Mouse (Mus musculus) myocyte (in vitro differentiated cells): ENCODE measurements around the gene Zfp655. TPM values are rescaled to one million over a fixed set of nuclear protein-coding genes. Genes with fewer than 3 reads are reported as not detected.
"Not testable (repeated sequence)": the region's sequence is repeated elsewhere in the genome, so short reads cannot be mapped to it uniquely, and the experiment has no call there.

Experiments
- H3K27me3 ChIP-seq: one replicate; pipeline ENCODE4 v1.6.1; 2011; ENCODE audit not compliant: control insufficient read depth, insufficient read depth, insufficient read length
- H3K36me3 ChIP-seq: one replicate; pipeline ENCODE4 v1.6.1; 2011; ENCODE audit not compliant: control insufficient read depth, insufficient read depth
- H3K4me2 ChIP-seq: one replicate; pipeline ENCODE4 v1.6.1; 2011; ENCODE audit warnings: low read depth, control low read depth
- H3K4me3 ChIP-seq: one replicate; pipeline ENCODE4 v1.5.1; 2011; ENCODE audit warnings: mild to moderate bottlenecking, control low read depth, moderate library complexity
- H3K79me2 ChIP-seq: one replicate; pipeline ENCODE4 v1.6.1; 2011; ENCODE audit not compliant: control insufficient read depth, insufficient read depth
- H3ac ChIP-seq: one replicate; pipeline ENCODE4 v1.6.1; 2011; ENCODE audit not compliant: control insufficient read depth, insufficient read length
- CEBPB ChIP-seq: IDR thresholded peaks from 2 replicates; pipeline ENCODE4 v1.6.1; 2011; ENCODE audit warnings: mild to moderate bottlenecking, moderate library complexity; ENCODE audit not compliant: poor library complexity, insufficient read depth, severe bottlenecking
- E2F4 ChIP-seq: IDR thresholded peaks from one replicate; pipeline ENCODE4 v1.6.1; 2011; ENCODE audit warnings: mild to moderate bottlenecking, control low read depth, moderate library complexity; ENCODE audit not compliant: insufficient read depth
- MAX ChIP-seq: IDR thresholded peaks from one replicate; pipeline ENCODE4 v1.6.1; 2011; ENCODE audit warnings: low read depth, mild to moderate bottlenecking, control low read depth
- MYOD1 ChIP-seq, 3 experiments: IDR thresholded peaks; one replicate each; pipeline ENCODE4 v1.6.1; 2011; ENCODE audit warnings: control low read depth in 2 of 3, low read depth in 2 of 3, mild to moderate bottlenecking in 2 of 3, moderate library complexity in 1 of 3; ENCODE audit not compliant: insufficient read length in 2 of 3, control insufficient read depth in 1 of 3
- MYOG ChIP-seq, 3 experiments: IDR thresholded peaks; one replicate each; pipeline ENCODE4 v1.6.1; 2011; ENCODE audit warnings: control low read depth in 2 of 3, low read depth in 2 of 3, mild to moderate bottlenecking in 2 of 3; ENCODE audit not compliant: insufficient read length in 2 of 3, control insufficient read depth in 1 of 3, insufficient read depth in 1 of 3
- POLR2A ChIP-seq: IDR thresholded peaks from one replicate; pipeline ENCODE4 v1.6.1; 2011; ENCODE audit warnings: low read depth, mild to moderate bottlenecking, control low read depth, moderate library complexity; ENCODE audit not compliant: insufficient read length
- POLR2AphosphoS2 ChIP-seq: IDR thresholded peaks from one replicate; pipeline ENCODE4 v1.6.1; 2011; ENCODE audit warnings: low read depth, control low read depth; ENCODE audit not compliant: insufficient read length
- REST ChIP-seq: IDR thresholded peaks from one replicate; pipeline ENCODE4 v1.6.1; 2011; ENCODE audit warnings: mild to moderate bottlenecking, control low read depth, moderate library complexity; ENCODE audit not compliant: insufficient read depth, insufficient read length
- SRF ChIP-seq: IDR thresholded peaks from one replicate; pipeline ENCODE4 v1.6.1; 2011; ENCODE audit warnings: low read depth; ENCODE audit not compliant: control insufficient read depth, insufficient read length
- TCF12 ChIP-seq: IDR thresholded peaks from one replicate; pipeline ENCODE4 v1.6.1; 2011; ENCODE audit warnings: mild to moderate bottlenecking, control low read depth; ENCODE audit not compliant: poor library complexity, insufficient read depth, severe bottlenecking
- TCF3 ChIP-seq: IDR thresholded peaks from one replicate; pipeline ENCODE4 v1.6.1; 2011; ENCODE audit warnings: low read depth, control low read depth; ENCODE audit not compliant: insufficient read length
- USF1 ChIP-seq: IDR thresholded peaks from one replicate; pipeline ENCODE4 v1.6.1; 2011; ENCODE audit warnings: low read depth, mild to moderate bottlenecking, control low read depth, moderate library complexity
- polyA plus RNA-seq: library from polyadenylated mRNA; unstranded; fragments of >200 nt; fragmentation: generic; extraction: Trizol; gene quantifications from one replicate; pipeline ENCODE4 v1.2.1, GENCODE M21; 2012; ENCODE audit warnings: missing spikeins

Zfp655 gene
- polyA plus RNA-seq, 1 experiment: 11.5 TPM

GRCm38 (mm10) chr5:145205041-145205440 is 26.5 kb upstream of the Zfp655 start:
- TF ChIP-seq TCF12: no peak
- TF ChIP-seq MYOG (IDR thresholded peaks at IDR 0.05; ENCODE audit: control insufficient read depth in 1 of 3, insufficient read depth in 1 of 3, insufficient read length in 2 of 3, low read depth in 2 of 3): no peak
- no peak for TF ChIP-seq MAX
- peaks cover 6% of the 10 kb centered on the region for H3K79me2 ChIP-seq
- H3K4me2 ChIP-seq: peak overlapping the region; percentile 91
- H3ac ChIP-seq: peak overlapping the region; percentile 34
- peaks cover 4% of the 10 kb centered on the region for H3K36me3 ChIP-seq
- H3K27me3 ChIP-seq: no peaks in the 10 kb centered on the region
- peak overlapping the region; percentile 44 for H3K4me3 ChIP-seq

DNA sequence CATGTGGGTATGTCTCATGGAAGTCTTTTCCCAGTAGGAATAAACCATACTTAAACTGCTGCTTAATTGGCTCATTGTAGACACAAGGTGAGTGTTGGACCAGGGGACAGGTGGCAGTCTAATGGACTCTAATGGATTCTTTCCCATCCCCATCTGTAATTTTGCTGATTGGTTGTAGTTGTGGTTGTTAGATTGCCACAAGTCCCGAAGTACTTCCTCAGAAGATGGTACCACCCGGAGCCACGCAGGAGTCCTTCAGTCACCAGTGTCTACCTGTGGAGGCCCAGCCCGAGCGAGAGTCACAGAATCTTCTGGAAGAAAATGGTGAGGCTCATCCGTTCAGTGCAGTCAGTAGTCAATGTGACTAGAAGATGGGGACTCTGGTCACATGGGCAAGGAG is 24.1 kb upstream of the Zfp655 start:
- H3K36me3 ChIP-seq: peaks cover 4% of the 10 kb centered on the region

GRCm38 (mm10) chr5:145207954-145208353 is 23.6 kb upstream of the Zfp655 start:
- Histone ChIP-seq H3ac (no peak overlapping the region), H3K36me3 (peaks cover 4% of the 10 kb centered on the region), H3K27me3 (no peaks in the 10 kb centered on the region), H3K4me2 (no peak overlapping the region), H3K4me3 (no peak overlapping the region), H3K79me2 (peaks cover 6% of the 10 kb centered on the region)
- TF ChIP-seq SRF (no peak), CEBPB (no peak), REST (no peak), MAX (no peak), E2F4 (no peak), TCF3 (no peak), TCF12 (no peak), MYOD1 (IDR thresholded peaks at IDR 0.05; ENCODE audit: control insufficient read depth in 1 of 3, insufficient read length in 2 of 3, low read depth in 2 of 3) (no peak)

More for the DNA sequence above, 24.1 kb upstream of the Zfp655 start:
- Histone ChIP-seq H3K4me3 (no peak overlapping the region), H3ac (no peak overlapping the region), H3K27me3 (no peaks in the 10 kb centered on the region), H3K4me2 (no peak overlapping the region), H3K79me2 (peaks cover 6% of the 10 kb centered on the region)
- TF ChIP-seq POLR2AphosphoS2 (no peak), REST (no peak), MAX (no peak), MYOG (IDR thresholded peaks at IDR 0.05; ENCODE audit: control insufficient read depth in 1 of 3, insufficient read depth in 1 of 3, insufficient read length in 2 of 3, low read depth in 2 of 3) (no peak), TCF12 (no peak), CEBPB (no peak), SRF (no peak)

DNA sequence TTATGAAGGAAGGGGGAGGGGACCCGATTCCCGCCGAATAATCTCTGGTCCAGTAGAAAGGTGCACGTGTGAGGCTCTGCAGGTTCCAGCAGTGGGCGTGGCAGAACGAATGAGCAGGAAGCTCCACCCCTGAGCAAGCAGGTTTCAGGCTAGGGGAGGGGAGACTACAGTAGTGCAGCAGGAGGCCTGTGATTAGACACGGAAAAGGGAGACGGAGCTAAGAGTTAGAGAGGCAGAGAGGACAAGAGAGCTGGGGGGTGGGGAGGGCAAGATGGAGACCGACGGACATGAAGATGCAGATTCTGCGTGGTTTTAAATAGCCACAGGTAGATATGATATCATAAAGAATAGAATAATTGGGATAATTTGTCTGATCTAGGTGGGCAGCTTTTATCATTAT is 23.1 kb upstream of the Zfp655 start:
- not testable (repeated sequence) for H3K36me3 ChIP-seq

GRCm38 (mm10) chr5:145211340-145211739 is 20.2 kb upstream of the Zfp655 start:
- peaks cover 7% of the 10 kb centered on the region for H3K36me3 ChIP-seq
- no peaks in the 10 kb centered on the region for H3K79me2 ChIP-seq
- TF ChIP-seq POLR2A (no peak), USF1 (no peak), SRF (no peak), E2F4 (no peak), TCF3 (no peak), MAX (no peak), CEBPB (no peak), MYOD1 (IDR thresholded peaks at IDR 0.05; ENCODE audit: control insufficient read depth in 1 of 3, insufficient read length in 2 of 3, low read depth in 2 of 3) (no peak), TCF12 (no peak), MYOG (IDR thresholded peaks at IDR 0.05; ENCODE audit: control insufficient read depth in 1 of 3, insufficient read depth in 1 of 3, insufficient read length in 2 of 3, low read depth in 2 of 3) (no peak), REST (no peak), POLR2AphosphoS2 (no peak)
- H3K27me3 ChIP-seq: no peaks in the 10 kb centered on the region
- H3K4me2 ChIP-seq: no peak overlapping the region
- H3K4me3 ChIP-seq: no peak overlapping the region
- H3ac ChIP-seq: no peak overlapping the region

More for the DNA sequence above, 23.1 kb upstream of the Zfp655 start:
- H3K79me2 ChIP-seq, H3K4me3 ChIP-seq, H3K27me3 ChIP-seq, H3K4me2 ChIP-seq, H3ac ChIP-seq: not testable (repeated sequence)

GRCm38 (mm10) chr5:145212216-145212615 is 19.3 kb upstream of the Zfp655 start:
- H3K79me2 ChIP-seq: no peaks in the 10 kb centered on the region

More at GRCm38 (mm10) chr5:145212216-145212615, 19.3 kb upstream of the Zfp655 start:
- no peak for TF ChIP-seq MYOD1 (IDR thresholded peaks at IDR 0.05; ENCODE audit: control insufficient read depth in 1 of 3, insufficient read length in 2 of 3, low read depth in 2 of 3)
- no peak for TF ChIP-seq POLR2A
- TF ChIP-seq POLR2AphosphoS2: no peak
- no peak for TF ChIP-seq E2F4
- TF ChIP-seq MYOG (IDR thresholded peaks at IDR 0.05; ENCODE audit: control insufficient read depth in 1 of 3, insufficient read depth in 1 of 3, insufficient read length in 2 of 3, low read depth in 2 of 3): no peak
- no peak for TF ChIP-seq REST
- no peak for TF ChIP-seq TCF3
- no peak for TF ChIP-seq CEBPB
- no peak for TF ChIP-seq MAX
- Histone ChIP-seq H3K4me2 (no peak overlapping the region), H3K36me3 (peaks cover 7% of the 10 kb centered on the region), H3K27me3 (no peaks in the 10 kb centered on the region), H3ac (no peak overlapping the region), H3K4me3 (no peak overlapping the region)
